Mouse (Mus musculus) mesoderm, embryonic 11.5 days (tissue): ENCODE measurements at regions not wholly inside any gene's neighbourhood (a gene's known extent, or its start where the extent isn't known, plus 50 kb on each side); places are given as distances from the start of the nearest gene placed in this dataset.

Source experiments
- DNase-seq: peaks from one replicate; pipeline ENCODE4 v3.0.0-alpha.2; 2012; ENCODE audit warnings: low read depth, low spot score

- DNase-seq = no peak
Measured at GRCm38 (mm10) chr3:124986930-124987329, 406.0 kb upstream of the 1700003H04Rik start.

DNA sequence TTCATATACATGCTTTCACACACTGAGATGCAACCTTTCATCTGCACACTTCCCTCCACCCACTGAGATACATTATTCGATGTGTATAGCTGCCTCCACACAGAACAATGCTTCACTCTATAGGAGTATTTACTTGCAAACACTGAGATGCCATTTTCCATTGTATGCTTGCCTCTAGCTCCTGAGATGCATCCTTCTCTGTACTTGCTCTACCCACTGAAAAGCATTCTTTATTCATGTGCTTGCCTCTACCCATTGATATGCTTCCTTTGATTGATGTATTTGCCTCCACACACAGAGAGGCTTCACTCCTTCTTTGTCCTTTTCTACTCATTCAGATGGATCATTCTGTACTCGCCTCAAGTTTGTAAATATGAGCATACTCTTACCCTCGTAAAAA is 405.6 kb upstream of the 1700003H04Rik start:
- peak; percentile 2 for DNase-seq

- DNase-seq = no peak
Measured at GRCm38 (mm10) chr3:124985428-124985827, 404.5 kb upstream of the 1700003H04Rik start.

- no peak for DNase-seq
Measured at GRCm38 (mm10) chr3:124935147-124935849, 354.4 kb upstream of the 1700003H04Rik start.

GRCm38 (mm10) chr3:124932655-124933054 is 351.8 kb upstream of the 1700003H04Rik start:
- DNase-seq = no peak

DNA sequence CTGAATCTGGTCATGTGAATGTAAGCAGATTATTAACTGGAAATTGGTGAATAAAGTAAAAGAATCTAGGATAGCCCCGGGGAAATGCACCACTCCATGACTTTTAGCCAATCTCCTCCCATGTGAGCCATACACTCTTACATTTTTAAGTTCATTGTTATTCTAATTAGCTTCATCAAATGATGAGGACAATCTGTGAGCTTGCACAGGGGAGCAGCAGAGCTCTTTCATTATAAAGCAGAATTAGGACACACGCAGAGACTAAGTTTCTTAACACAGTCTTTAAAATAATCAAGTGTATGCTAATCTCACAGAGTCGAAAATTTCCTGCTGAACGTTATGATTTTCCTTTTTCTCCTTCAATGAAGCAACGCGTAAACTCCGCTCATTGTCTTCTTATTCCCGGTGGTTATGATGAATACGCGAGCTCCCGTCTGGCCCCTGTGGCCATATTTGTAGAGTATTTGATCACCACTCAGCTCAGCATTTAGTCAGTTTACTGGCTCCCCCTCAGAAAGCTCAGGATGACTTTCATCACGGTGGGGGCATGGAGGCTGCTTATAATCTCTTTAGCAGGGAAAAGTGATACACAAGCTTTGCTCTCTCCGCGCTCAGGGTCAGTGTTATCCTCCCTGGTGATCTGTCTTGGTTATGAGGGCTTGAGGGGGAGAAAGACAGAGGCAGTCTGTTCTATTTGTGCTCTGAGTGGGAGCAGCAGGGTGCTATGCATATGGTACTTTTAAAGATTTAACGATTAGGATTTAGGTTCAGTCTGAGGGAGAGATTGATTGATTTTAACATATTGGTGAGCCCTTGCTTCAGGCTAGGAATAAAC is 350.1 kb upstream of the 1700003H04Rik start:
- DNase-seq = peak; percentile 50

- peak; percentile 12 for DNase-seq
Measured at GRCm38 (mm10) chr3:124908925-124909324, 328.0 kb upstream of the 1700003H04Rik start.
